9 mouse cellular contexts compared by ENCODE assay signal in the genomic region with DNA sequence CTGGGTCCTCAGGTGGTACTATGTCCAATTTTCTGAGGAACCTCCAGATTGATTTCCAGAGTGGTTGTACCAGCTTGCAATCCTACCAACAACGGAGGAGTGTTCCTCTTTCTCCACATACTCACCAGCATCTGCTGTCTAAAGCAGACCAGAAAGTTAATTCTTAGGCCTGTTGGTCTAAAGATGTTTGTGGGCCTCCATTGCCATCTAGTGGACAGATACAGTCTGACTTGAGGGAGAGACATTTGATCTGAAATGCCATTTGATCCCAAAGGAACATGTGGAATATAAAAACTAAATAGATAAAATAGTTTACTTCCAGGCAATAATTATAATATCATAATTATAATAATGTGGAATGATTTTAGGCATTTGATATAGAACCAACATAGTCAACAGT. TPM values are rescaled to one million over a fixed set of nuclear protein-coding genes. Genes with fewer than 3 reads are reported as not detected.
DNase-seq lines count a peak whose midpoint lies in the region; ATAC-seq and TF ChIP-seq lines count a peak whose summit lies in the region.
"Had no signal": no experiment of that assay in that cellular context is flagged by ENCODE, and none has a peak within 500 bp of the region (broad histone marks: within the 10 kb centered on the region; RNA-seq: fewer than 3 reads in every experiment).

No protein-coding gene starts in this region.

- no peaks in the 10 kb centered on the region for H3K4me1 ChIP-seq in forebrain, embryonic 12.5 days
- no peaks in the 10 kb centered on the region for H3K4me1 ChIP-seq in limb, embryonic 11.5 days (ENCODE audit: control insufficient read depth, insufficient read depth, low read length)
- no peaks in the 10 kb centered on the region for H3K4me1 ChIP-seq in neural tube, embryonic 15.5 days

- H3K36me3 ChIP-seq in forebrain, embryonic 12.5 days (replicated peaks): no peaks in the 10 kb centered on the region
- no peaks in the 10 kb centered on the region for H3K36me3 ChIP-seq in limb, embryonic 11.5 days (ENCODE audit: control insufficient read depth, insufficient read depth, low read length)
- H3K36me3 ChIP-seq in neural tube, embryonic 15.5 days: no peaks in the 10 kb centered on the region

- no peaks in the 10 kb centered on the region for H3K27me3 ChIP-seq in forebrain, embryonic 12.5 days
- no peaks in the 10 kb centered on the region for H3K27me3 ChIP-seq in limb, embryonic 11.5 days (ENCODE audit: control insufficient read depth, insufficient read depth, low read length)
- H3K27me3 ChIP-seq in neural tube, embryonic 15.5 days (replicated peaks): no peaks in the 10 kb centered on the region

- H3K27ac ChIP-seq in forebrain, embryonic 12.5 days: no peak overlapping the region
- no peak overlapping the region for H3K27ac ChIP-seq in limb, embryonic 11.5 days (replicated peaks; ENCODE audit: low read depth, low read length)
- H3K27ac ChIP-seq in neural tube, embryonic 15.5 days (replicated peaks): no peak overlapping the region

- peak; percentile 68; the same call in 1 of the 2 replicates for TF ChIP-seq CTCF in brain, embryonic 14.5 days (IDR thresholded peaks at IDR 0.05; ENCODE audit: borderline replicate concordance, extremely low read depth, insufficient read depth, insufficient read length)

- TF ChIP-seq POLR2A in brain, embryonic 14.5 days (IDR thresholded peaks at IDR 0.05; ENCODE audit: borderline replicate concordance, extremely low read depth, insufficient read depth, insufficient read length, poor library complexity, severe bottlenecking): no peak

- H3K9ac ChIP-seq in forebrain, embryonic 12.5 days: no peak overlapping the region
- no peak overlapping the region for H3K9ac ChIP-seq in limb, embryonic 11.5 days (ENCODE audit: low read length)
- no peak overlapping the region for H3K9ac ChIP-seq in neural tube, embryonic 15.5 days (replicated peaks)

- H3K9me3 ChIP-seq in forebrain, embryonic 12.5 days: no peaks in the 10 kb centered on the region
- no peaks in the 10 kb centered on the region; the same call in 1 of the 2 replicates for H3K9me3 ChIP-seq in limb, embryonic 11.5 days (ENCODE audit: control insufficient read depth, low read length)
- H3K9me3 ChIP-seq in neural tube, embryonic 15.5 days (replicated peaks): no peaks in the 10 kb centered on the region; the same call in 1 of the 2 replicates

- ATAC-seq in forebrain, embryonic 12.5 days (ENCODE audit: low FRiP score): 0 out of 2 replicates have a peak, but pooled peaks have one; percentile 60
- peak; percentile 85 for ATAC-seq in inflammation-experienced regulatory T-cells, adult 6 months
- no peak for ATAC-seq in limb, embryonic 11.5 days (ENCODE audit: insufficient number of reproducible peaks, low FRiP score, low TSS enrichment, low read depth)
- peak; percentile 63 for ATAC-seq in neural tube, embryonic 15.5 days (ENCODE audit: low FRiP score)

- WGBS in forebrain, embryonic 12.5 days: 12% methylated on average over 1 of the region's 1 CpGs
- 6% methylated on average over 1 of the region's 1 CpGs for WGBS in limb, embryonic 11.5 days
- 5% methylated on average over 1 of the region's 1 CpGs for WGBS in neural tube, embryonic 15.5 days

- H3K4me3 ChIP-seq in forebrain, embryonic 12.5 days (replicated peaks): no peak overlapping the region
- H3K4me3 ChIP-seq in limb, embryonic 11.5 days (ENCODE audit: low read depth, low read length): no peak overlapping the region
- H3K4me3 ChIP-seq in neural tube, embryonic 15.5 days (replicated peaks): no peak overlapping the region
- H3K4me3 ChIP-seq: erythroblast, embryonic 14.5 days had no signal

- DNase-seq in urinary bladder, postnatal 36 days (ENCODE audit: low spot score in 2 of 2): peak; percentile 46 to 55
- DNase-seq in urinary bladder, postnatal 4 days (ENCODE audit: low spot score in 2 of 2): no peak
- DNase-seq in brain, embryonic 14.5 days (ENCODE audit: low read depth): peak; percentile 91
- peak; percentile 75 for DNase-seq in limb, embryonic 11.5 days (ENCODE audit: low spot score)
- DNase-seq in thymus, postnatal 4 days: peak; percentile 68

- no peak overlapping the region for H3K4me2 ChIP-seq in forebrain, embryonic 12.5 days
- H3K4me2 ChIP-seq in limb, embryonic 11.5 days (ENCODE audit: low read depth, severe bottlenecking): no peak overlapping the region
- no peak overlapping the region for H3K4me2 ChIP-seq in neural tube, embryonic 15.5 days

RNA-seq across cellular contexts. Expression of gene Sec24b, which starts 18.4 kb away (rescaled TPM):
- 60.9 and 82.0 TPM in 2 replicates for polyA plus RNA-seq in brain, embryonic 14.5 days (2012; rRNA removed)
- polyA plus RNA-seq in forebrain, embryonic 12.5 days (2016; fragmentation: Nextera tagmentation; extraction: Ambion mirVana): 33.7 and 34.7 TPM in 2 replicates
- 10 to 100 TPM; 18.6 to 34.0 (median 20.5) TPM for polyA plus RNA-seq in inflammation-experienced regulatory T-cells, adult 6 months (2017; shearing (Covaris generic))
- polyA plus RNA-seq in limb, embryonic 11.5 days (2014; fragmentation: Nextera tagmentation; extraction: Ambion mirVana): 33.6 and 38.5 TPM in 2 replicates
- 30.4 and 32.8 TPM in 2 replicates for polyA plus RNA-seq in neural tube, embryonic 15.5 days (2015; fragmentation: Nextera tagmentation; extraction: Ambion mirVana)

RNA-seq across cellular contexts. Expression of gene Col25a1, which starts 51.5 kb away (rescaled TPM):
- 8.6 and 10.1 TPM in 2 replicates for polyA plus RNA-seq in brain, embryonic 14.5 days (2012; rRNA removed)
- polyA plus RNA-seq in forebrain, embryonic 12.5 days (2016; fragmentation: Nextera tagmentation; extraction: Ambion mirVana): 4.2 TPM in 2 replicates
- polyA plus RNA-seq in inflammation-experienced regulatory T-cells, adult 6 months (2017; shearing (Covaris generic)): not detected
- 18.3 and 20.8 TPM in 2 replicates for polyA plus RNA-seq in limb, embryonic 11.5 days (2014; fragmentation: Nextera tagmentation; extraction: Ambion mirVana)
- polyA plus RNA-seq in neural tube, embryonic 15.5 days (2015; fragmentation: Nextera tagmentation; extraction: Ambion mirVana): 5.2 and 6.9 TPM in 2 replicates

Comparison
In these comparisons a context has a peak if more than half of its experiments do, and no peak if none do; other contexts are left out.
1. DNase-seq: peak in urinary bladder, postnatal 36 days (2 of 2), brain, embryonic 14.5 days (single experiment), limb, embryonic 11.5 days (single experiment) and thymus, postnatal 4 days (single experiment); none in urinary bladder, postnatal 4 days (0 of 2).